10 mouse cellular contexts compared by ENCODE assay signal in the genomic region with DNA sequence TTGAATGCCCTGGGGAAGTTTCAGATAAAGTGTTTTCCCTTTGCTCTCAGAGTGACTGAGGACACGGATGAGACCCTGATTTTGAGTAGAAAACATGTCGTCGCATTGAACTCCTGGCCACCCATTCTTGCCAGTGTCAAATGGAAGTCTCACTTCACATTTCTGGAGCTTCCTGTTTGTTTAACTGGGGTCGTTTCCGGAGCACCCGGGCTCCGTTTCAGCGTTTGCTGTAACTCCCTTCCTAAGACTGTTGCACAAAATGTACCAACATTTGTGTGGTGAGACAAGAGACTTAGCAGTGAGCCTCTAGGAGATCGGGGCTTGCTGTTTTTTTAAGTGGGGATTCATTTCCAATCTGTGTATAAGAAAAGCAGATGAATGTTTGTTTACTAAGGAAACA.
DNase-seq lines count a peak whose midpoint lies in the region; ATAC-seq and TF ChIP-seq lines count a peak whose summit lies in the region.
"Had no signal": no experiment of that assay in that cellular context is flagged by ENCODE, and none has a peak within 500 bp of the region (broad histone marks: within the 10 kb centered on the region; RNA-seq: fewer than 3 reads in every experiment).

No protein-coding gene starts in this region.

- TF ChIP-seq CTCF in heart, adult 2 months (IDR thresholded peaks at IDR 0.05): no peak
- TF ChIP-seq CTCF in lung, embryonic 14.5 days (IDR thresholded peaks at IDR 0.05; ENCODE audit: low read depth): no peak
- TF ChIP-seq CTCF in lung, adult 2 months (IDR thresholded peaks at IDR 0.05; ENCODE audit: insufficient read depth, low read length): no peak
- no peak for TF ChIP-seq CTCF in lung, postnatal 0 days (IDR thresholded peaks at IDR 0.05)

- no peaks in the 10 kb centered on the region for H3K27me3 ChIP-seq in heart, adult 2 months (ENCODE audit: control insufficient read depth, insufficient read depth, low read length)
- no peaks in the 10 kb centered on the region for H3K27me3 ChIP-seq in lung, embryonic 14.5 days (ENCODE audit: insufficient read depth, low read length)
- no peaks in the 10 kb centered on the region for H3K27me3 ChIP-seq in lung, postnatal 0 days (replicated peaks; ENCODE audit: insufficient read depth, low read length)

- H3K9me3 ChIP-seq in lung, embryonic 14.5 days (ENCODE audit: low read depth, low read length): no peaks in the 10 kb centered on the region
- no peaks in the 10 kb centered on the region for H3K9me3 ChIP-seq in lung, postnatal 0 days (ENCODE audit: low read length)

- H3K27ac ChIP-seq in heart, adult 2 months: peak overlapping the region; percentile 20; the same call in 1 of the 2 replicates
- peak overlapping the region; percentile 46 for H3K27ac ChIP-seq in lung, embryonic 14.5 days (ENCODE audit: low read depth)
- no peak overlapping the region for H3K27ac ChIP-seq in lung, postnatal 0 days (ENCODE audit: low read length)

- H3K36me3 ChIP-seq in heart, adult 2 months (ENCODE audit: control insufficient read depth, insufficient read depth, low read length): peaks cover 13% of the 10 kb centered on the region
- H3K36me3 ChIP-seq in lung, embryonic 14.5 days (ENCODE audit: insufficient read depth): no peaks in the 10 kb centered on the region
- H3K36me3 ChIP-seq in lung, postnatal 0 days (ENCODE audit: insufficient read depth, low read length): no peaks in the 10 kb centered on the region

- peaks cover 9% of the 10 kb centered on the region for H3K4me1 ChIP-seq in heart, adult 2 months (ENCODE audit: control insufficient read depth, insufficient read depth, low read length)
- H3K4me1 ChIP-seq in lung, embryonic 14.5 days (ENCODE audit: insufficient read depth): peaks cover 14% of the 10 kb centered on the region
- peaks cover 7% of the 10 kb centered on the region for H3K4me1 ChIP-seq in lung, adult 2 months (ENCODE audit: control insufficient read depth, insufficient read depth, low read length)
- H3K4me1 ChIP-seq in lung, postnatal 0 days (ENCODE audit: insufficient read depth, low read depth, low read length): peaks cover 15% of the 10 kb centered on the region; the same call in 1 of the 2 replicates

- no peak overlapping the region for H3K9ac ChIP-seq in heart, adult 2 months (ENCODE audit: low read depth, low read length)
- H3K9ac ChIP-seq in lung, embryonic 14.5 days: no peak overlapping the region
- H3K9ac ChIP-seq in lung, postnatal 0 days (replicated peaks; ENCODE audit: low read depth): no peak overlapping the region

- no peak for ATAC-seq in lung, embryonic 14.5 days (ENCODE audit: insufficient read depth)
- peak; percentile 43 for ATAC-seq in lung, postnatal 0 days
- ATAC-seq: intestine, postnatal 0 days had no signal

- 32% methylated on average over 9 of the region's 9 CpGs for WGBS in heart, adult 2 months
- WGBS in lung, embryonic 14.5 days: 13% methylated on average over 9 of the region's 9 CpGs
- WGBS in lung, adult 2 months: 14% methylated on average over 9 of the region's 9 CpGs
- WGBS in lung, postnatal 0 days: 11% methylated on average over 9 of the region's 9 CpGs

- no peak for TF ChIP-seq POLR2A in heart, adult 2 months (IDR thresholded peaks at IDR 0.05; ENCODE audit: insufficient read depth, low read depth, low read length)
- no peak for TF ChIP-seq POLR2A in lung, adult 2 months (IDR thresholded peaks at IDR 0.05; ENCODE audit: borderline replicate concordance, extremely low read depth, low read depth, low read length)

- no peak for TF ChIP-seq EP300 in heart, adult 2 months (IDR thresholded peaks at IDR 0.05; ENCODE audit: insufficient read depth, low read depth, low read length)
- TF ChIP-seq EP300 in lung, postnatal 0 days (IDR thresholded peaks at IDR 0.05): no peak; the same call in 1 of the 2 replicates

- intact Hi-C loops in heart, adult 2 months (cut with DNase I): loop anchor here (5.0 kb wide), 1 partner anchor 164 kb away; no protein-coding TSS in a partner anchor
- intact Hi-C loops in heart, postnatal 14 days (cut with DNase I): loop anchor here (5.0 kb wide), 2 partner anchors 104 to 164 kb away; no protein-coding TSS in a partner anchor
- intact Hi-C loops in left cerebral cortex, postnatal 4 days (cut with DNase I): no loop called here

- H3K79me2 ChIP-seq in heart, adult 2 months (replicated peaks; ENCODE audit: control insufficient read depth, insufficient read depth, low read length): no peaks in the 10 kb centered on the region

- H3K4me2 ChIP-seq in lung, embryonic 14.5 days: no peak overlapping the region
- H3K4me2 ChIP-seq in lung, postnatal 0 days (replicated peaks; ENCODE audit: low read depth, low read length): no peak overlapping the region; the same call in 1 of the 2 replicates

- DNase-seq in heart, adult 2 months: no peak
- DNase-seq in heart, postnatal 14 days: no peak
- peak; percentile 71 for DNase-seq in lung, embryonic 14.5 days
- no peak for DNase-seq in lung, adult 2 months
- peak; percentile 68 for DNase-seq in lung, postnatal 0 days (ENCODE audit: low spot score)
- DNase-seq in thymus, postnatal 36 days: peak; percentile 33 to 39
- no peak for DNase-seq in frontal cortex, adult 2 months (ENCODE audit: extremely low spot score in 1 of 2, low spot score in 1 of 2)
- no peak for DNase-seq in left cerebral cortex, postnatal 4 days
- DNase-seq: B cell, adult 2 months had no signal

- H3K4me3 ChIP-seq in heart, adult 2 months: no peak overlapping the region
- no peak overlapping the region for H3K4me3 ChIP-seq in lung, embryonic 14.5 days (ENCODE audit: low read depth, low read length)
- H3K4me3 ChIP-seq in lung, adult 2 months (replicated peaks; ENCODE audit: extremely low read depth, low read depth, low read length): no peak overlapping the region
- no peak overlapping the region for H3K4me3 ChIP-seq in lung, postnatal 0 days (ENCODE audit: low read depth, low read length)

Comparison
In these comparisons a context has a peak if more than half of its experiments do, and no peak if none do; other contexts are left out.
1. DNase-seq: peak in lung, embryonic 14.5 days (single experiment), lung, postnatal 0 days (single experiment) and thymus, postnatal 36 days (2 of 2); none in heart, adult 2 months (0 of 2), heart, postnatal 14 days (0 of 2), lung, adult 2 months (single experiment), frontal cortex, adult 2 months (0 of 2) and left cerebral cortex, postnatal 4 days (single experiment).